Comparison of ENCODE assay signal across 47 mouse cellular contexts in the genomic region with DNA sequence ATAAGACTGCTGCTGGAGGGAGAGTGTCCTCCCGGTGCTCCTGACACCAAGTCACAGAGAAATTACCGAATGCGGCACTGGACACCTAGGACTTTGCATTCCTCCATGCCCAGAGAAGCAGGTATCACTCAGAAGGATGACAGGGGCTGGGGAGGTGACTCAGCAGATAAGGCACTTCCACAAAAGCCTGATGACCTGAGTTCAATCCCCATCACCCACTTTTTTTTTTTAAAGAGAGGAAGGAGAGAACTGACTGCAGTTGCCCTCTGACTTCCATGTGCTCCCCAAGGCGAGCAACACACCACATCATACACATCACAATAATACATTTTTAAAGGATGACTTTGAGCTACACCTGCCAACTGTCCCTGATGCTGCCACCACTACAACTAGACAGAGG. TPM values are rescaled to one million over a fixed set of nuclear protein-coding genes. Genes with fewer than 3 reads are reported as not detected.
"Had no signal": no experiment of that assay in that cellular context is flagged by ENCODE, and none has a peak within 500 bp of the region (broad histone marks: within the 10 kb centered on the region; RNA-seq: fewer than 3 reads in every experiment).

No protein-coding gene starts in this region.

- H3K4me1 ChIP-seq: limb, embryonic 10.5 days; limb, embryonic 13.5 days; limb, embryonic 15.5 days; liver, embryonic 12.5 days; liver, embryonic 13.5 days; liver, embryonic 15.5 days; lung, embryonic 15.5 days; midbrain, embryonic 10.5 days; midbrain, embryonic 12.5 days; midbrain, embryonic 13.5 days; midbrain, embryonic 15.5 days had no signal

- H3K9me3 ChIP-seq: limb, embryonic 10.5 days; limb, embryonic 12.5 days; limb, embryonic 13.5 days; limb, embryonic 15.5 days; liver, embryonic 12.5 days; liver, embryonic 15.5 days; lung, embryonic 15.5 days; midbrain, embryonic 10.5 days; midbrain, embryonic 12.5 days; midbrain, embryonic 13.5 days; midbrain, embryonic 15.5 days had no signal

- H3K27me3 ChIP-seq: limb, embryonic 12.5 days; limb, embryonic 15.5 days; liver, embryonic 12.5 days; liver, embryonic 13.5 days; liver, embryonic 15.5 days; lung, embryonic 15.5 days; midbrain, embryonic 12.5 days; midbrain, embryonic 13.5 days; midbrain, embryonic 15.5 days had no signal

- H3K4me3 ChIP-seq: limb, embryonic 10.5 days; limb, embryonic 12.5 days; limb, embryonic 13.5 days; limb, embryonic 15.5 days; liver, embryonic 12.5 days; liver, embryonic 13.5 days; liver, embryonic 15.5 days; lung, embryonic 15.5 days; megakaryocyte, embryonic 14.5 days; midbrain, embryonic 10.5 days; midbrain, embryonic 12.5 days; midbrain, embryonic 13.5 days; midbrain, embryonic 15.5 days; myocyte had no signal

- DNase-seq: left cerebral cortex, postnatal 4 days; liver; liver, embryonic 13.5 days; liver, postnatal 0 days; lung, adult 18-20 months; lung, adult 2 months; lung, embryonic 14.5 days; lung, postnatal 10 days; lung, postnatal 14 days; lung, postnatal 36 days; lung, postnatal 4 days; midbrain, embryonic 14.5 days had no signal

- H3K9ac ChIP-seq: limb, embryonic 12.5 days; limb, embryonic 13.5 days; limb, embryonic 15.5 days; liver, embryonic 12.5 days; liver, embryonic 13.5 days; liver, embryonic 14.5 days; liver, embryonic 15.5 days; liver, postnatal 0 days; lung, embryonic 14.5 days; lung, embryonic 15.5 days; midbrain, embryonic 12.5 days; midbrain, embryonic 13.5 days; midbrain, embryonic 15.5 days had no signal

- ATAC-seq: liver, embryonic 12.5 days; liver, postnatal 0 days; lung, postnatal 0 days; midbrain, embryonic 13.5 days; midbrain, embryonic 15.5 days; midbrain, embryonic 16.5 days had no signal

- H3K36me3 ChIP-seq: limb, embryonic 10.5 days; liver, embryonic 12.5 days; liver, embryonic 13.5 days; liver, embryonic 15.5 days; lung, embryonic 15.5 days; midbrain, embryonic 10.5 days; midbrain, embryonic 12.5 days; midbrain, embryonic 15.5 days had no signal

- H3K27ac ChIP-seq: limb, embryonic 10.5 days; limb, embryonic 12.5 days; limb, embryonic 13.5 days; limb, embryonic 15.5 days; liver, embryonic 12.5 days; liver, embryonic 13.5 days; liver, embryonic 14.5 days; liver, embryonic 15.5 days; lung, embryonic 15.5 days; macrophage; midbrain, embryonic 10.5 days; midbrain, embryonic 12.5 days; midbrain, embryonic 13.5 days; midbrain, embryonic 15.5 days had no signal

RNA-seq across cellular contexts. Expression of a gene that starts 32.7 kb away (rescaled TPM):
- total RNA-seq: left cerebral cortex, adult 8-10 months; left cerebral cortex, postnatal 10 days; left cerebral cortex, postnatal 14 days; left cerebral cortex, postnatal 25 days; left cerebral cortex, postnatal 36 days; left cerebral cortex, postnatal 4 days; liver, adult 2 months; megakaryocyte progenitor cell, adult 5-6 weeks; megakaryocyte, adult 5-6 weeks; megakaryocyte-erythroid progenitor cell, adult 5-6 weeks; midbrain, postnatal 0 days; monocyte, adult 5-6 weeks had no signal
- polyA plus RNA-seq: limb, embryonic 10.5 days; limb, embryonic 11.5 days; limb, embryonic 12.5 days; limb, embryonic 13.5 days; limb, embryonic 14.5 days; limb, embryonic 15.5 days; liver, adult 2 months; liver, embryonic 12.5 days; liver, embryonic 13.5 days; liver, embryonic 14.5 days; liver, embryonic 15.5 days; liver, embryonic 16.5 days; liver, postnatal 0 days; lung, embryonic 14.5 days; lung, embryonic 15.5 days; lung, embryonic 16.5 days; macrophage; midbrain, embryonic 10.5 days; midbrain, embryonic 11.5 days; midbrain, embryonic 12.5 days; midbrain, embryonic 13.5 days; midbrain, embryonic 14.5 days; midbrain, embryonic 15.5 days; midbrain, embryonic 16.5 days; midbrain, postnatal 0 days; myocyte; neural tube, embryonic 11.5 days had no signal

RNA-seq across cellular contexts. Expression of a gene that starts 44.3 kb away (rescaled TPM):
- total RNA-seq: left cerebral cortex, postnatal 10 days; left cerebral cortex, postnatal 14 days; left cerebral cortex, postnatal 25 days; left cerebral cortex, postnatal 36 days; left cerebral cortex, postnatal 4 days; liver, adult 2 months; megakaryocyte progenitor cell, adult 5-6 weeks; megakaryocyte, adult 5-6 weeks; megakaryocyte-erythroid progenitor cell, adult 5-6 weeks; monocyte, adult 5-6 weeks had no signal
- polyA plus RNA-seq: limb, embryonic 10.5 days; limb, embryonic 11.5 days; limb, embryonic 12.5 days; limb, embryonic 15.5 days; liver, embryonic 11.5 days; liver, embryonic 12.5 days; liver, embryonic 13.5 days; liver, embryonic 14.5 days; liver, postnatal 0 days; lung, adult 2 months; lung, embryonic 14.5 days; lung, embryonic 16.5 days; lung, postnatal 0 days; macrophage; midbrain, embryonic 10.5 days; midbrain, embryonic 11.5 days; midbrain, embryonic 12.5 days; midbrain, embryonic 13.5 days; midbrain, embryonic 14.5 days; midbrain, embryonic 16.5 days; midbrain, postnatal 0 days; neural tube, embryonic 11.5 days had no signal
